Mouse (Mus musculus) stomach, embryonic 16.5 days (tissue): ENCODE data around the gene Fxr2. TPM values are rescaled to one million over a fixed set of nuclear protein-coding genes. Genes with fewer than 3 reads are reported as not detected.
"Not testable (repeated sequence)": the region's sequence is repeated elsewhere in the genome, so short reads cannot be mapped to it uniquely, and the experiment has no call there.

Experiments
- ATAC-seq: fragments of 200-750 bp; cut with Nextera tagmentation; 2 replicates; pipeline ENCODE4 v1.8.0; 2017; ENCODE audit warnings: moderate number of reproducible peaks, moderate TSS enrichment; ENCODE audit not compliant: insufficient read depth, low FRiP score
- H3K27ac ChIP-seq: fragments of 300-500 bp; sonication (generic); 2 replicates; pipeline ENCODE4 v1.5.1; 2014; ENCODE audit warnings: low read length
- H3K27me3 ChIP-seq: fragments of 300-500 bp; sonication (generic); 2 replicates; pipeline ENCODE4 v1.6.1; 2014; ENCODE audit warnings: low read length, control low read depth, mixed read lengths; ENCODE audit not compliant: control insufficient read depth, insufficient read depth
- H3K36me3 ChIP-seq: fragments of 300-500 bp; sonication (generic); 2 replicates; pipeline ENCODE4 v1.6.1; 2014; ENCODE audit warnings: low read length; ENCODE audit not compliant: control insufficient read depth, insufficient read depth
- H3K4me1 ChIP-seq: fragments of 300-500 bp; sonication (generic); 2 replicates; pipeline ENCODE4 v1.6.1; 2014; ENCODE audit warnings: low read length, control low read depth, mixed read lengths; ENCODE audit not compliant: control insufficient read depth, insufficient read depth
- H3K4me2 ChIP-seq: fragments of 300-500 bp; sonication (generic); 2 replicates; pipeline ENCODE4 v1.6.1; 2014; ENCODE audit warnings: low read depth, low read length, mixed read lengths
- H3K4me3 ChIP-seq: fragments of 300-500 bp; sonication (generic); replicated peaks from 2 replicates; pipeline ENCODE4 v1.5.1; 2014; ENCODE audit warnings: mild to moderate bottlenecking, low read length
- H3K9ac ChIP-seq: fragments of 300-500 bp; sonication (generic); 2 replicates; pipeline ENCODE4 v1.6.1; 2014; ENCODE audit warnings: low read length
- H3K9me3 ChIP-seq: fragments of 300-500 bp; sonication (generic); replicated peaks from 2 replicates; pipeline ENCODE4 v1.6.1; 2016; ENCODE audit warnings: low read length, control low read depth; ENCODE audit not compliant: control insufficient read depth
- WGBS: fragments of 180-500 bp; shearing (Covaris S2); extraction: QIAGEN DNeasy Blood & Tissue Kit; methylation state at CpG from one replicate; pipeline ENCODE4 v1.1.7; 2014; 5-methylcytosine and 5-hydroxymethylcytosine counted together
- polyA plus RNA-seq: library from polyadenylated mRNA; unstranded; fragments of >200 nt; fragmentation: Nextera tagmentation; extraction: Ambion mirVana; gene quantifications from 2 replicates; pipeline ENCODE4 v1.2.1, GENCODE M21; 2015

Gene Fxr2
- polyA plus RNA-seq, 1 experiment from 2014 or later = 20.9 TPM

GRCm38 (mm10) chr11:69605726-69606490, 26.9 kb upstream of the Fxr2 start, which contains the start of gene Atp1b2:
TSS of gene Atp1b2 (minus strand) at chr11:69605942.
- Histone ChIP-seq H3K9ac (peak within 1 kb of the TSS; percentile 70), H3K4me3 (peak within 1 kb of the TSS; percentile 58), H3K9me3 (no peaks in the 10 kb centered on the region), H3K4me2 (peak within 1 kb of the TSS; percentile 93), H3K4me1 (peaks cover 29% of the 10 kb centered on the region; the same call in 1 of the 2 replicates), H3K27me3 (peaks cover 5% of the 10 kb centered on the region; the same call in 1 of the 2 replicates), H3K27ac (0 out of 2 replicates have a peak within 1 kb of the TSS, but pooled peaks have one; percentile 36), H3K36me3 (no peaks in the 10 kb centered on the region)
- 3% methylated on average over 32 of the region's 32 CpGs for WGBS
- peak; percentile 89 for ATAC-seq

- ATAC-seq = no peak
- no peaks in the 10 kb centered on the region for H3K36me3 ChIP-seq
- H3K27ac ChIP-seq = no peak overlapping the region
- no peaks in the 10 kb centered on the region for H3K9me3 ChIP-seq
- WGBS = 48% methylated on average over 2 of the region's 2 CpGs
- H3K9ac ChIP-seq = peak overlapping the region; percentile 53; the same call in 1 of the 2 replicates
- peaks cover 5% of the 10 kb centered on the region; the same call in 1 of the 2 replicates for H3K27me3 ChIP-seq
- H3K4me2 ChIP-seq = peak overlapping the region; percentile 93
- H3K4me3 ChIP-seq = peak overlapping the region; percentile 58
- H3K4me1 ChIP-seq = peaks cover 24% of the 10 kb centered on the region; the same call in 1 of the 2 replicates
Measured at GRCm38 (mm10) chr11:69606491-69606795, 26.3 kb upstream of the Fxr2 start.

- Histone ChIP-seq H3K4me2 (no peak overlapping the region), H3K9ac (no peak overlapping the region), H3K36me3 (no peaks in the 10 kb centered on the region), H3K4me1 (peaks cover 20% of the 10 kb centered on the region; the same call in 1 of the 2 replicates), H3K4me3 (no peak overlapping the region), H3K9me3 (no peaks in the 10 kb centered on the region), H3K27ac (no peak overlapping the region), H3K27me3 (peaks cover 5% of the 10 kb centered on the region; the same call in 1 of the 2 replicates)
- WGBS = 80% methylated on average over 2 of the region's 2 CpGs
- no peak for ATAC-seq
Measured at GRCm38 (mm10) chr11:69606832-69607231, 26.0 kb upstream of the Fxr2 start.

- H3K9me3 ChIP-seq = no peaks in the 10 kb centered on the region
- no peaks in the 10 kb centered on the region for H3K36me3 ChIP-seq
- peaks cover 5% of the 10 kb centered on the region; the same call in 1 of the 2 replicates for H3K27me3 ChIP-seq
- H3K4me1 ChIP-seq = peaks cover 16% of the 10 kb centered on the region; the same call in 1 of the 2 replicates
- no peak overlapping the region for H3K27ac ChIP-seq
- WGBS = 74% methylated on average over 3 of the region's 3 CpGs
- no peak overlapping the region for H3K4me3 ChIP-seq
- H3K4me2 ChIP-seq = no peak overlapping the region
- H3K9ac ChIP-seq = no peak overlapping the region
- no peak for ATAC-seq
Measured at GRCm38 (mm10) chr11:69608525-69608924, 24.3 kb upstream of the Fxr2 start.

- WGBS = 58% methylated on average over 7 of the region's 7 CpGs
- no peak overlapping the region for H3K4me2 ChIP-seq
Measured at GRCm38 (mm10) chr11:69609416-69609815, 23.4 kb upstream of the Fxr2 start.

GRCm38 (mm10) chr11:69610899-69611298, 21.9 kb upstream of the Fxr2 start:
- 50% methylated on average over 4 of the region's 4 CpGs for WGBS

More at GRCm38 (mm10) chr11:69609416-69609815, 23.4 kb upstream of the Fxr2 start:
- Histone ChIP-seq H3K9ac (no peak overlapping the region), H3K4me3 (no peak overlapping the region), H3K9me3 (no peaks in the 10 kb centered on the region), H3K27ac (no peak overlapping the region), H3K36me3 (no peaks in the 10 kb centered on the region), H3K27me3 (peaks cover 2% of the 10 kb centered on the region; the same call in 1 of the 2 replicates), H3K4me1 (peaks cover 16% of the 10 kb centered on the region)
- no peak for ATAC-seq

GRCm38 (mm10) chr11:69613553-69614256, 19.1 kb upstream of the Fxr2 start:
- ATAC-seq = peak; percentile 82; the same call in 1 of the 2 replicates

More at GRCm38 (mm10) chr11:69610899-69611298, 21.9 kb upstream of the Fxr2 start:
- Histone ChIP-seq H3K9me3 (no peaks in the 10 kb centered on the region), H3K4me3 (no peak overlapping the region), H3K4me2 (no peak overlapping the region), H3K36me3 (no peaks in the 10 kb centered on the region), H3K4me1 (peaks cover 8% of the 10 kb centered on the region), H3K9ac (no peak overlapping the region), H3K27ac (no peak overlapping the region), H3K27me3 (no peaks in the 10 kb centered on the region)
- ATAC-seq = no peak

GRCm38 (mm10) chr11:69614257-69614588, 18.6 kb upstream of the Fxr2 start:
- H3K9ac ChIP-seq, ATAC-seq, H3K27ac ChIP-seq, H3K4me3 ChIP-seq, H3K36me3 ChIP-seq, H3K9me3 ChIP-seq, H3K4me1 ChIP-seq, H3K27me3 ChIP-seq: not testable (repeated sequence)
- H3K4me2 ChIP-seq = peak overlapping the region; percentile 50
- WGBS = 42% methylated on average over 11 of the region's 11 CpGs

More at GRCm38 (mm10) chr11:69613553-69614256, 19.1 kb upstream of the Fxr2 start:
- H3K9ac ChIP-seq = peak overlapping the region; percentile 66
- H3K4me2 ChIP-seq = peak overlapping the region; percentile 50
- no peaks in the 10 kb centered on the region for H3K27me3 ChIP-seq
- H3K4me1 ChIP-seq = peaks cover 4% of the 10 kb centered on the region
- H3K36me3 ChIP-seq = no peaks in the 10 kb centered on the region
- H3K4me3 ChIP-seq = peak overlapping the region; percentile 20
- no peak overlapping the region for H3K27ac ChIP-seq
- 12% methylated on average over 19 of the region's 19 CpGs for WGBS
- no peaks in the 10 kb centered on the region for H3K9me3 ChIP-seq

GRCm38 (mm10) chr11:69616781-69617180, 16.0 kb upstream of the Fxr2 start:
- Histone ChIP-seq H3K27me3 (no peaks in the 10 kb centered on the region), H3K9me3 (no peaks in the 10 kb centered on the region)
- ATAC-seq = no peak

More at GRCm38 (mm10) chr11:69616781-69617180, 16.0 kb upstream of the Fxr2 start:
- no peak overlapping the region for H3K4me2 ChIP-seq
- no peak overlapping the region for H3K4me3 ChIP-seq
- H3K36me3 ChIP-seq = no peaks in the 10 kb centered on the region
- no peak overlapping the region for H3K27ac ChIP-seq
- peaks cover 7% of the 10 kb centered on the region for H3K4me1 ChIP-seq
- H3K9ac ChIP-seq = no peak overlapping the region
- WGBS = 43% methylated on average over 10 of the region's 10 CpGs
